Mouse (Mus musculus): ENCODE measurements around the gene Catsperz. TPM values are rescaled to one million over a fixed set of nuclear protein-coding genes. Genes with fewer than 3 reads are reported as not detected.

The Catsperz gene
- not detected for total RNA-seq (2021)

DNA sequence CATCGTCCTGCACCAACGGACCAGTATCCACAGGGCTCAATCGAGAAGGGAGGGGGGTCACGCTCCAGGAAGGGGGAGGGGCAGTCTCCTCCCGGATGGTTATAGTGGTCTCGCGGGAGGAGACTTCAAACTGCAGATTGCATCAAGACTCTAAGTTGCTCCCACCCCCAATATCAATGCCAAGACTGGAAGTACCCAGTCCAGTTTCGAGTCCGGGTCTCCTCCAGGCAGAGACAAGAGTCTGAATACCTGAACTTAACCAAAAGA is at the start of gene Catsperz:
Gene Catsperz (minus strand): TSS at position 74 of the 267 bp plus-strand sequence.
- intact Hi-C loops (cut with DNase I) = loop anchor here (2.0 kb wide), 3 partner anchors 44 to 96 kb away; no protein-coding TSS in a partner anchor

GRCm38 (mm10) chr19:6974211-6975205 is 49.3 kb upstream of the Catsperz start, which contains the start of gene Ppp1r14b:
Gene Ppp1r14b, plus strand, starts transcription at chr19:6974968.
- intact Hi-C loops (cut with DNase I) = loop anchor here (1.0 to 5.0 kb wide), 2 partner anchors 22 to 32 kb away; partner anchors contain the start of genes Bad and Gpr137
- DNase-seq = peak; percentile 84 to 87

More for the DNA sequence above, at the start of gene Catsperz:
- no peak for DNase-seq

- no peak for DNase-seq
- intact Hi-C loops (cut with DNase I) = loop anchor here (1.0 kb wide), 1 partner anchor 21 kb away; no protein-coding TSS in a partner anchor
Measured at GRCm38 (mm10) chr19:6973581-6974190, 48.5 kb upstream of the Catsperz start.

DNA sequence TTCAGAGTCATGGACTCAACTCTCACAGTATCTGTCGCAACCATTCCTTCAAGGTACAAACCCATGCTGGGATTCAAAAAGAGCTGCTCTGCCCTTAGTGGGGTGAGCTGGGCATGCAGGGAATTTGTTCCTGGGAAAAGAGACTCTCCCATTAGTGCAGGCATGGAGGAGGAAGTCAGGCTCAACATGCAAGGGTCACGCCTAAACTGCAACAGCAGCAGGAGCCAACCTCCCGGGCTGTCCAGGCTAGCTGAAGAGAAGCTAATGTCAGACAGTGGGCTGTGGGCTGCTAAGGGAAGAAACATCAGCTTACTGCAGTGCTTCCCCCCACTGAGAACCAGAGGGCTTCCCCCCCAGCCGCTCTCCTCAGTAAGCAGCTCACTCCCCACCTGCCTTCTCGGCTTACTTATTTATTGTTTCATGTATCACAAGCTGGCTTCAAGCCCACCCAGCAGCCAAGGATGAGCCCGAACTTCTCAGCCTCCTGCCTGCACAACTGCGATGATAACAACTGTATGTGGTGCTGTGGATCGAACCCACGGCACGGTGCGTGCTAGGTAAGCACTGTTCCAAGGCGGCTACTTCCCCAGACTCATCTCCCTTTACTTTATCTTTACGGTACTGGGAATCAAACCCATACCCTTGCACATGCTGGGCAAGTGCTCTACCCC is 47.2 kb upstream of the Catsperz start:
- no peak for DNase-seq
- intact Hi-C loops (cut with DNase I) = no loop called here

DNA sequence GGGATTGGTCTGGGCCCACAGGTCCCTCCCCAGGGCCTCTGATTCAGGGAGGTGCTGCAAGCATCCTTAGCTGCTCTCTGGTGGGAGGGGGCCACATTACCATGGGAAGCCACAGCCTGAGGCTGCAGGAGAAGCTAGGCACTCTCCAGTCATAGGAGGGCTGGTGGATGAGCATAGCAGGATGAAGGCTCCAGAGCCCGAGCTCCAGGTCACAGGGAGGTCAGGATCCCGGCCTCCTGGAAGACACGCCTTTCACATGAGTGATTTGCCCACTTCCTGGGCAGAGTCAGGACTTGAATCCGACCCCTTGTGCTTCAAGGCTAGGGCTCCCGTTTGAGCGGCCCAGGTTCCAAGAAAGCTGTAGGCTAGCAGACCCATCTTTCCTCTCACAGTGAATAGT is 46.5 kb upstream of the Catsperz start:
- no peak for DNase-seq
- intact Hi-C loops (cut with DNase I) = no loop called here

GRCm38 (mm10) chr19:6970460-6971085 is 45.4 kb upstream of the Catsperz start:
- intact Hi-C loops (cut with DNase I) = no loop called here
- DNase-seq = no peak

- intact Hi-C loops (cut with DNase I) = loop anchor here (2.0 kb wide), 2 partner anchors 17 to 45 kb away; partner anchors contain the start of gene Catsperz
- DNase-seq = peak; percentile 76 to 79
Measured at GRCm38 (mm10) chr19:6969665-6970381, 44.6 kb upstream of the Catsperz start.

DNA sequence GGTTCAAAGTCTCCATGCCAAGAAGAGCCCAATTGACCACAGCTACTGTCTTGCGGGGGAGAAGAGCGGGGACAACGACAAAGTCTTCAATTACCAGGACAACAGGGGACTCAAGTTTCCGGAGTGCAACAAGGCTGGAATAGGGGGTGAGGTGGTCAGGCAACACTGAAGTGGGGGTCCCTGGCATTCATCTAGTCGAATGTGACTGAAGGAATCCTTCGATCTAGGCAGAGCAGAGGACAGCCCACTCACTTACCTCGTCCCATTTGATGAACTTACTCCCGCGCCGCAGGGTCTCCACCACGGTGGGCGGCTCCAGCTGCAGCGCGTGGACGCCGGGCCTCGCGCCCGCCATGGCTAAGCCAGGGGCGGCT is 44.1 kb upstream of the Catsperz start:
- intact Hi-C loops (cut with DNase I) = loop anchor here (2.0 kb wide), 2 partner anchors 16 to 44 kb away; partner anchors contain the start of gene Catsperz
- DNase-seq = no peak

- intact Hi-C loops (cut with DNase I) = loop anchor here (2.0 kb wide), 2 partner anchors 16 to 44 kb away; partner anchors contain the start of gene Catsperz
- DNase-seq = no peak
Measured at GRCm38 (mm10) chr19:6968491-6969271, 43.5 kb upstream of the Catsperz start.

DNA sequence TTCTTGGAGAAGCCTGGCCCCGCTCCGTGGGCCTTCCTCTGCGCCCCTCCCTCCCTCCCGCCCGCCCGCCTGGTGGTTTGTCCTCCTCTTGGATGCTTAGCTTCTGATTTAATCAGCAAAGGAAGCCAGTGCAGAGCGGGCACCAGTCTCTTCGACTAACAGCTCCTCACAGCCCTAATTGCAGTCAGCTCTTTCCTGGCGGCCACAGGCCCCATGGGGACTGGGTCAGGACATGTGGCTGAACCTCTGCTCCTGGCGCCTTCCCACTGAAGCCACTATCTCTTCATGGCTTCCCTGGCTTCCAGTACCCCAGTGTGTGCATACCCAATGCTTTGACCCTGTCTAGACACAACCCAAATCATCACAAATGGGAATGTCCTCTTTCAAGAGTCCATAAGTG is 31.3 kb upstream of the Catsperz start:
- DNase-seq = no peak

DNA sequence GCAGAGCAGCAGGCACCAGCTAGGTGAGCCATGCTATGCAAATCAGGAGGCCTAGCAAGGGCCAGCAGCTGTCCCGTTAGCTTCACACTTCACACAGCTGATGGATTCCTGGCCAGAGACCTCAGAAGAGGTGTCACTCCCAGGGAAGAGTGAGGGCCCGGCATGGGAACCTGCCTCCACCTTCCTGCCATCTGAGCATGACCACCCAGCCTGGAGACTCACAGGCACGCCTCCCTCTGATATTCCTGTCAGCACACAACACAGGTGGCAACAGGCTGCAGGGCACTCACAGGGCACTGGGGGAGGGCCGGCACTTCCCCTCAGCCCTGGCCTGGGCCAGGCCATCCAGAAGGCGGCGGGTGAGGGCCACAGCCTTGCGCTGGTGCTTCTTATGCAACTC is 30.2 kb upstream of the Catsperz start:
- DNase-seq = peak; percentile 69 to 76
- intact Hi-C loops (cut with DNase I) = no loop called here

More for the DNA sequence above, 31.3 kb upstream of the Catsperz start:
- intact Hi-C loops (cut with DNase I) = no loop called here

DNA sequence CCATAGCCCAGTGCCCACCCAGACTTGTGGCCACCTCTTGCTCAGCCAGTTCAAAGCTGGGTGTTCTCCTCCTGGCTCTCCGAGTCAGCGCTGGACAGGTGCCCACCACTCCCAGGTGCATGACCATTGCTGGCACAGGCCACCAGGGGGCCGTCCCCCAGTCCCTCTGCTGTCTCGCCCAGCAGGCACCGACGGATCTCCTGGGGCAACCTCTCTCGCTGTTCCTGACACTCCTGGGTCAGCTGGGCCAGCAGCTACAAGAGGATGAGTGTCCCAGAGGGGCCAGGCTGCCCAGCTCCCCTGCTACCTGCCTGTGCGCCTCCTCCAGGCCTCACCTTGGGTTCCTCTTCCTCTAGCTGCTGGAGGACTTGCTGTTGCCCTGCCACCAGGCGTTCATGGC is 28.9 kb upstream of the Catsperz start:
- DNase-seq = peak; percentile 57 to 62
- intact Hi-C loops (cut with DNase I) = no loop called here

- peak; percentile 47 to 62 for DNase-seq
Measured at GRCm38 (mm10) chr19:6952712-6953037, 27.5 kb upstream of the Catsperz start.

DNA sequence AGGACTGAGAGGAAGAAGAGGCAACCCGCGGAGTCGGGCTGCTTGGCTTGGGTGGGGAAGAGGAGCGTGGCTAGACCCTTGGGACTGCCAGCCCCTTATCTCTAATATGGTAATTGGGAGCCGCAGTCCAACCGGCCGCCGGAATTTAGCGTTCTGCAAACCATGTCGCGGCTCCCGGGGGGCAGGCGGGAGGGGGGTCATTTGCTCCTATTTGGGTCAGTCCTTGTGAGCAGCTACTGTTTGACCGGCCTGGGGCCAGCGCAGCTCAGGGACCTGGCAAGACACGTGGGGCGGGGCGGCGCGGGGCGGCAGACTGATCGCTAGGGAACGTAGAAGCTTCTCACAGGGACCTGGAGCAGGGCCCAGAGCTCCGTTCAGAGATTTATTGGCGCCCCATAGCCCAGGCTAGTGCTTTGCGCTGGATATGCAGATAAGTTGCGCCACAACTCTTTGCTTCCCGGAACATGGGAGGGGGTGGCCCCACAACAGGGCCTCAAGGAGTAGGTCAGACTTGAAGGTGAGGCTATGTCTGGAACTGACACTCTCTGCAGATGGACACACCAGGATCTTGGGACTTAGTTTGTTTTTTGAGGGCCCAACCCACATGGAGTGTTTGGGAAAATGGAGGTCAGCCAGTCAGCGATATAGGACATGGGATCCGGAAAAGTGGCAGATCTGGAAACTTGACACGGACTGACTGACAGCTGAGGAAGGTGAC is 27.0 kb upstream of the Catsperz start:
- intact Hi-C loops (cut with DNase I) = loop anchor here (1.0 to 2.0 kb wide), 3 partner anchors 10 to 22 kb away; partner anchors contain the start of genes Gpr137 and Ppp1r14b
- DNase-seq = peak; percentile 92 to 93

More at GRCm38 (mm10) chr19:6952712-6953037, 27.5 kb upstream of the Catsperz start:
- intact Hi-C loops (cut with DNase I) = loop anchor here (1.0 to 2.0 kb wide), 2 partner anchors 16 to 22 kb away; partner anchors contain the start of gene Ppp1r14b

DNA sequence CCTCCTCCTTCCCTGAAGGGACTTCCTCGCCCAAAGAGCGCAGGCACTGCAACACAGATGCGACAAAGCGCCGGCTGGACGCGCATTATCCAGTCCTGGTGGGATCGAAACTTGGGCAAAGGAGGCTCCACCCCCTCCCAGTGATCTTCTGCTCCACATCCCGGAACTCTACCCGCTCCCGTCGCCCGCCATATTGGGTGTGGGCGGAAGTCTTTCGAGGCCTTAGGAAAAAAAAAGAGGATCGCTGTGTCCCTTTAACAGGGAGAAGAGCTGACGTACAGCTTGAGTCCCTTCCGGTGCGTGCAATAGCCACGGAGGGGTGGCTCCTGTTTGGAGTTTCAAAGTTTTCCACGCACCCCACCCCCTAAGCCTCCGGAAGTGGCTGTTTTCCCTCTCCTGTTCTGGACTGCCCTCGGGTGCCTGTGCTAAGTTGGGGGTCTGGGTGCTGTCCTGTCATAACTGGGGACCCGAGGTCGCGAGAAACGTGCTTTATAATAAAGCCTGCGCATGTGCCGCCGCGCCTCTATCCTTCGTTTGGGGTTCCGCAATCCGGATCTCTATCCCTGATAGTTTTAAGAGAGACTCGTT is 26.3 kb upstream of the Catsperz start:
- intact Hi-C loops (cut with DNase I) = loop anchor here (1.0 kb wide), 1 partner anchor 9 kb away; the partner anchor contains the start of gene Gpr137
- DNase-seq = peak; percentile 98

DNA sequence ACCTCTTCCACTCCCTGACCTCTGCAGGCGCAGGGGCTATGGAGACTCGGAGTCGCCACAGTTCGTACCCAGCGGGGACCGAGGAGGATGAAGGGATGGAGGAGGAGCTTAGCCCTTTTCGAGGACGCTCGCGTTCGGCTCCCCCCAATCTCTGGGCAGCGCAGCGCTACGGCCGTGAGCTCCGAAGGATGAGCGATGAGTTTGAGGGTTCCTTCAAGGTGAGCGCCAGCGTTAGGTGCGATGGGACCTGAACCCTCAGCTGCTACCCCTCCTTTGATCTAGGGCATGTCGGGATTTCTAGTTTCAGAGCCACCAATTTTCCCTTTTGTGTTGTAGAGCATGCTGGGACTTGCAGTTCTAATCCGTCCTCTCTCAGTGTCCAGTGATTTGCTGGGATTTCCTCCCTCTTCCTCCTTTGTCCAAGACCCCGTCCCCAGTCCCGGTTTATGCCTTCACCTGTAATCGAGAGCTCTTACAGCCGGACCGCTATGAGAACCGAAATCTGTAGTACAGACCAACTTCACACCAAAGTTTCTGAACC is 25.5 kb upstream of the Catsperz start:
- intact Hi-C loops (cut with DNase I) = loop anchor here (1.0 kb wide), 1 partner anchor 8 kb away; the partner anchor contains the start of gene Gpr137
- peak; percentile 68 to 74 for DNase-seq

- intact Hi-C loops (cut with DNase I) = no loop called here
- DNase-seq = no peak
Measured at GRCm38 (mm10) chr19:6949951-6950350, 24.8 kb upstream of the Catsperz start.
